Mouse (Mus musculus) Muller cell, postnatal 12 days (primary cell): Measurements from ENCODE around the gene Slc22a12.
A peak's percentile ranks its signal among the peaks of the same experiment; 100 is the strongest.

Experiments
- DNase-seq: peaks from one replicate; pipeline ENCODE4 v3.0.0-alpha.2; 2015; ENCODE audit errors: inconsistent ontology term

Gene Slc22a12

GRCm38 (mm10) chr19:6516153-6516552 is 26.7 kb downstream of the Slc22a12 start:
- DNase-seq, result no peak

DNA sequence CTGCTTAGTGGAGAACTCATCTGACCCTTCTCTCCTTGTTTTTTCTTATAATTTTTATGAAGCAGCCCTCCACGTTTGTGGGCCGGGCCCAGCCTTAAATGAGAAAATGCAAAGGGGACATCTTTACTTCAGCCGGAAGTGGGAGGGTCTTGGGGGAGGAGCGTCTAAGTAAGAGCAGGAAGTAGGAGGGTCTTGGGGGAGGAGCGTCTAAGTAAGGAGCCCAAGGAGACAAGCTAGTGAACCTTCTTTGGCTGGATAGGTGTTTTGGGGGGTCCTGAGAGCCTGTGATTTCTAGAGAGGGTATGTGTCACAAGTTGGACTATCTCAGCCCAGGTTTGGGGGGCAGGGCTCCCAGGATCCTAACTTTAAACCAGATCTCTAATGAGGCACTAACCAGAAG is 27.4 kb downstream of the Slc22a12 start:
- no peak for DNase-seq

DNA sequence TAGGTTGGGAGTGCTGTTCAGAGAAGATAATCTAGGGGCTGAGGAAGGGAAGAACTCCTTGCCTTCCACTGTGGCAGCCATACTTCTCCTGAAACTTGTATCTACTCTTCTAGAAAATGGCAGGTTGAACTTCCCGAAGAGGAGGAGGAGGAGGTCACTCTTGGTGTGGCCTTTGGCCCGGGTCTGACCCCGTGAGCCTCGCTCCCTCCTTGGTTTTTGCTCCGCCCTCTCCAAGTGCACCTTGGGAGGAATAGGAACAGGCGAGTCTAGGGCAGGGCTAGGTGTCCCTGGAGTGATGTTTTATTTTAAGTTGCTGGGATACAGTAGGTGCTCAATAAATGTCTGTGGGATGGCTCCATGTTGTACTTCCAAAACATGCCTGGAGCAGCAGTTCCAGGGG is 27.9 kb downstream of the Slc22a12 start:
- DNase-seq, result no peak

- DNase-seq, result no peak
Measured at GRCm38 (mm10) chr19:6513389-6514139, 29.3 kb downstream of the Slc22a12 start.

DNA sequence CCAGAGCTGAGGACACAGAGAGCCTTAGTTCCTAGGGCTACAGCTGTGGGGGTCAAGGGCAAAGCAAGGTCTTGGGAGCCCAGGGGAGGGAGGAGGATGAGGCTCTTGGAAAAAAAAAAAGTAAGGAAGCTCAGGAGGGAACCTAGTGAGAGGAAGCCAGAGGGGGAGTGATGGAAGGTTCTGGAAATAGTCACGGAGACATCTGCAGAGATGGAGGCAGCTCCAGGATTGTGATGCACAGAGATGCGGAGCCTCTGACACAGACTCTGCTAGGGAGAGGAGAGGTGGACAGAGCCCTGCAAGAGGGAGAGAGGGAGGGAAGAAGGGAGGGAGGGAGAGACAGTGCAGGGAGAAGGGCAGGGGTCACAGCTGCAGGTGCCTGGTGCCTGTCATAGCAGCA is 32.3 kb downstream of the Slc22a12 start:
- no peak for DNase-seq

GRCm38 (mm10) chr19:6509881-6510280 is 33.0 kb downstream of the Slc22a12 start:
- no peak for DNase-seq

DNA sequence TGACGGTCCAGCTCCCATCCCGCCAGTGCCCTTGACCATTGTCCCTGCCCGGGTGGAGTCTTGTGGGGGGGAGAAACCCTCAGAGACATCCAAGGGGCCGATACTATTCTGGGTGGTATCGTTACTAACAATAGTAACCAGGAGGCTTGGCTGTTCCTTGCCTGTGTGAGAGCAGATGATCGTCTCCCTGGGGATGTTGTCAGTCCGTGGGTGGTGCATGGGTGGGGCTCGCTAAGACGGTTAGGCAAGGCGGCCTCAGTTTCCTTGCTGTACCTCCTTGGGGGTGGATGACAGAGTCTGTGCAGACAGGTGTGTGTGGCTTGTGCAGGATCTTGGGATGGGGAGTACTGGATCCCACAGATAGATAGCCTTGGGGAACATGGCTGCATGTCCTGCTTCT is 35.4 kb downstream of the Slc22a12 start:
- DNase-seq, result no peak

GRCm38 (mm10) chr19:6504656-6505045 is 38.2 kb downstream of the Slc22a12 start:
- no peak for DNase-seq

- DNase-seq, result peak; percentile 40
Measured at GRCm38 (mm10) chr19:6503926-6504655, 38.7 kb downstream of the Slc22a12 start.

DNA sequence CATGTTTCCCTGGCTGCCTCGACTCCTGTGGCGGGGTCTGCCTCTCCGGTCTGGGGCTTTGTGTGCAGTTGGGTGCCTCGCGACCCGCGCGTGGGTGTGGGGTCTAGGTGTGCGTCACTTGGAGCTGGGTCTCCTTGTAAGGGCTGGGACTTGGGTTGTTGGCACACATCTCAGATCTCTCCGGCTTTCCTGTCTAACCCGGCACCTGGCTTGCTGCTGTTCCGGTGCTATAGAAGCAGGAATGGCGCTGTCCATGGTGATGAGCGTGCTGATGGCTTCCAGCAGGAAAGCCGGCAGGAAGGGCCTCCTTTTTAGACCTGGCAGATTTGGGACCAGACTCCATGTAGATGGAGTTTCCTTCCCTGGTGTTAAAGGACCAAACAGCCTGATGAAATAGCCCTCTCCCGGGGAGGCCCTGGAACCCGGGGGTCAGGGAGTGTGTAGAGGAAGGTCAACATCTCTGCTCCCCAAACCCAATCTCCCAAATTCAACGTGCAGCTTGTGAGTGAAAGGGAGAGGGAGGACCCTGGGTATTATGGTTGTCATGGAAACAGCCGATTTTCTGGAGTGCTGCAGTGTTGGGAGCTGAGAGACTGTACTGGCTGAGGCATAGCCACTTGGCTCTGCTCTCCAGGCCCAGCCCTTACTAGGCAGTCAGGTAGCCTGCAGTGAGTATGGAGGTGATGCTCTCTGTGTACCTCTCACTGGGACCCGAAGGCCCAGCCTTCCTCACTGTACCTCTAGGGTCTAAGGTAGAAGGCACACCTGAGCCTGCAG is 40.1 kb downstream of the Slc22a12 start:
- peak; percentile 60 for DNase-seq

GRCm38 (mm10) chr19:6502035-6502541 is 40.7 kb downstream of the Slc22a12 start:
- peak; percentile 17 for DNase-seq

DNA sequence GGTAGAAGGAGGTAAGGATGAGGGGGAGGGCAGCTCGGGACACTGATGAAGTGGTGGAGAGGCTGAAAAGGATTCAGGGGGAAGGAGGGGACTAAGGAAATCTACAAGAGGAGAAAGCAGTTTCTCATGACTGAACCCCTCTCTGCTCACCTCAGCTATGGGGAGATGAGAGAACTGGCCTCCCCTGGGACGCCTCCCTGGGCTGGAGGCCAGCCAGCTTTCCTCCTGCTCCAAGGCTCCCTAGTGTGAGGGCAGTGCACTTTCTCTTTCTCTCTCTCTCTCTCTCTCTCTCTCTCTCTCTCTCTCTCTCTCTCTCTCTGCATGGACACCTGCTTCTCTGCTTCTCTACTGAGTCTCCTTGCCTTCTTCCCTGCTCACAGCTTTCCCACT is 42.2 kb downstream of the Slc22a12 start:
- no peak for DNase-seq

DNA sequence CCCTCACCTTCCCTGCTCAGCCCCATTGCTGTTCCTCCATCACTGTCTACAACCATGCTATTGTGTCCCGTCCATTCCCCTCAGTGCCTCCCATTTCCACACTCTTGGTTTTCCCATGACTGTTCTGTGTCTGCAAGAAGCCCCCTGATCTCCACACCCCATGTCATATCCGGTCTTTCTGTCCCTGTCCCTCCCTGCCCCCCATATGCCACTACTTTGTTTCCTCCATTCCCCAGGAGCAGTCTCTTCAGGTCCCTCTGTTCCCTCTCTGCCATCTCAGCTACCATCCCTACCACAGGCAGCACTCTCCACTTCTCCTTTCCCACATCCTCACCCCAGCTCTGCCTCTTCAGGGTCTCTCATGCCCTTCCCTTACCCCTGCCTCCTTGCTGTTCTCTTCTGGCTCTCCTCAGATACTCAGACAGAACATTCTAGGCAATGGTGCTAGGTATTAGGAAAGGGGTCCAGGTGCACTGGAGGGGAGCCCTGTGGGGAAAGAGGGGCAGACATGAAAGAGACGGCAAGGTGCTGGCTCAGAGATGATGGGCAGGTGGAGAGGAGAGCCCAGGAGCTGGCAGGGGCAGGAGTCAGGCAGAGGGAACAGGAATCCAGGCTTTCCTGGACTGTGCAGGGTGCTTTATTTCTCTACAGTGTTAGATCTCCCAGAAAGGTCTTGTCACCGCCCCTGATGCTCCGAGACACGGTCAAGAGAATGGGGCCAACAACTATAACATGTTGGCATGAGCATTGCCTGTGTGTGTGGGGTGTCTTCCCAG is 42.8 kb downstream of the Slc22a12 start:
- no peak for DNase-seq

GRCm38 (mm10) chr19:6498350-6499131 is 44.3 kb downstream of the Slc22a12 start:
- no peak for DNase-seq

DNA sequence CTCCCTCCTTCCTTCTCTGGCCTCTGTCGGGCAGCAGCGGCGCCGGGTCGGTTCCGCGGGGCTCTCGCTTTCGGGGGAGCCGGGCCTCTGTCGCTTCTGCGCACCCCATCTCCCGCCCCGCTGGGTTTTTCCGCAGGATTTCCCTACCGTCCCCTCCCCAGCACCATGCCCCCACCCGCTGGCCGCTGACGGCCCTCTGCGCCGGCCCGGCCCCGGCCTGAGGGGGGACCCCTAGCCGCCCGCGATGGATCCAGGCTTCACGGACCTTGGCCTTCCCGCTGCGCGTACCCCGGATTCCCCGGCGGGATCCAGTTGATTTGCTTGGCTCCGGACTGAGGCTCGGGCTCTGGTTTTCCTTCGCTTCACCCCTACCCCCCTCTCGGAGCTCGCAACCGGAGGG is 45.0 kb downstream of the Slc22a12 start:
- peak; percentile 9 for DNase-seq

DNA sequence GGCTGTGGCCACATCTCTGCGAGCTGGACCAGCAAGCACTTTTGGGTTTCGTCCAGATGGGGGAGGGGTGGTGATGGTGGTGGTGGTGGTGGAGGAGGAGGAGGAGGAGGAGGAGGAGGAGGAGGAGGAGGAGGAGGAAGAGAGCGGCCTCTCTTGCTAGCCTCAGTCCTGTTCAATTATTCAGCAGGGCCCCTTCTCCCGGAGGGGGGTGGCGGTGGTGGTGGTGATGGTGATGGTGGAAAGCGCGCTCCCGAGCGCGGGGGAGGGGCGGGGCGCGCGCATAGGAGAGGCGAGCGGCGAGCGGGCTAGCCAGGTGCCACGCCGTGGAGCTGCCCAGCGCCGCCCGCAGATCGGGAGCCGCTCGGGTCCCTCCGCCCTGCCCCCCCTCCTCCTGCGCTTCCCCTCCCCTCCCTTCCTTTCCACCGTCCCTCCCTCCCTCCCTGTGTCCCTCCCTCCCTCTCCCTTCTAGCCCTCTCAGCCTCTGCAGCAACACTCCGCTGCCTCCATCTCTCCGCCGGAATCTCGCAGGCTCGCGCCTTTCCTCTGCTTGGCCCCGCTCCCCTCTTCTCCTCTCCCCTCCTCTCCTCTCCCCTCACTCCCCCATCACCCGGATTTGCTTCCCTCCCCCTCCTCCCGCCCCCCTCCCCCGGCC is 45.6 kb downstream of the Slc22a12 start:
- DNase-seq, result peak; percentile 29

DNA sequence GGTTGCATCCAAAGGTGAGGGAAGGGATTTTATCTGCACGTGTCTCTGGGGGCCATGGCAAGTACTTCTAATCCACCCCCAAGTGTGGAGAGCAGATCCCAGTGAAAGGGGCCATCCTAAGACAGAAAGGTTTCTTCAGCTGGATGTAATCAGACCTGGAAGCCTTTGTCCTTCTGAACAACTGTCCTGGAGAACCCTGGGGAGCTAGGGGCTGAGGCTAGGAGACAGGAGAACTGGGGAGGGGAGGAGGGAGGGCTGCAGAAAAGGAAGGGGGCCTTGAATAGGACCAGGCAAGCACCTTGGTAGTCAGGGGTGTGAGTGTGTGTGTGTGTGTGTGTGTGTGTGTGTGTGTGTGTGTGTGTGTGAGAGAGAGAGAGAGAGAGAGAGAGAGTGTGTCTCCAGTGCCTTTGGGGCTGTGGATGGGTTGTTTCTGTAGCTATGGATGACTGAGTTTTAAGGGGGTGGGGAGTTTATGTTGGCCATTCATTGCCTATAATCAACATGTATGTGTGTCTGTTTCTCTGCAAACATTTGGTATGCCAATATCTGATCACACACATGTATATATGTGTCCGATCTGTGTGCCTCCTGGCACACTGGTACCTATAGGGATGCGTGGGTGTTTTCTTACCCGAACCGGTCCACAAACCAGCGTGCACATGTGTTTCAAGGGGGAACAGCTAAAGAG is 46.2 kb downstream of the Slc22a12 start:
- no peak for DNase-seq

DNA sequence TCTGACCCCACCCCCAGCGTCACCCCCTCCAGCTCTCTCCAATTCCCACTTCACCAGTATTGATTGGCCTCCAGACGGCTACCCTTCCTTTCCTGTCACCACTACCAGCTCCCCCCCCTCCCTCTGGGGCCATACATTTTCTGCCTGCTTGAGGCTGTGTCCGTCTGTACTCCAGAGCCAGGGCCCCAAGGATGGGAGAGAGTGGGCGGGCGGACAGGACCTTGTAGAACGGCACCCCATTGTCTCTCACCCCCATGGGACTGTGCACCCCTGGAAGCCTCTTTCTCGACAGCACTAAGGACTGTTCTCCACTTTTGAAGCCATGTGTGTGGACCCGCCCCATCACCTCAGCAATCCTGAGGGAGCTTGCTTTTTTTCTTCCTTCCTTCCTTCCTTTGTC is 47.1 kb downstream of the Slc22a12 start:
- no peak for DNase-seq

DNA sequence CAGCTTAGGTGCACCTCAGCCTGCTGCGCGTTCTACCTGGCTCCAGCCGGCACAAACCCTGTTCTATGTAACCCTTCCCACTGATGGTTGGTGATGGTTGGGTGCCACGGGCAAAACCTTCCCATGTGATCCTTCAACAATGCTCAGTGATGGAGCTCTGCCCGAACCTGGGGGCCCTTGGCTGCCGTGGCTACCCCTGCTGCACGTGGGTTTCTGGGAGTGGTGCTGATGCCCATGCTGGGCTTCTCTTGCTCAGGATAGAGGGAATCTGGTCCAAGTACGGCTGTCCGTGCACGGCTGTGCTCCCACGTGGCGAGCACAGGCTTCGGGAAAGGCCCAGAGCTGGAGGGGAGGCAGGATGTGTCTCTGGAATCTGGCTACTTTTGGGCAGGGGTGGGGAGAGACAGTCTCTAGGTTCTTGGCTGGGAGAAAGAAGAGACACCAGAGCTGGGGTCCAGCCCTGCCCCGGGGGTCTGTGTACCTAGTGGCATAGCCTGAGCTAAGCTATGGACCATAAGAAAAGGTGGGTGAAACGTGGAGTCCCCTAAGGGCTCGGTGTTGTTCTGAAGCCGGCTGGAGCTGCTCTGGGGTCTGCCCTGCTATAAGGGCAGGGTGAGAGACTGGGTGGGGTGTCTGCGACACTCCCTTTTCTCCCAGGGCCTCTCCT is 48.2 kb downstream of the Slc22a12 start:
- no peak for DNase-seq
